Mouse (Mus musculus) thymus, adult 2 months (tissue): ENCODE data around the gene Pik3r6.

Experiments
- CTCF ChIP-seq: fragments of 200-500 bp; IDR thresholded peaks from 2 replicates; pipeline ENCODE4 v1.5.1; 2012; ENCODE audit warnings: mild to moderate bottlenecking, control low read depth, low read length, moderate library complexity, borderline replicate concordance; ENCODE audit not compliant: control insufficient read depth, poor library complexity, insufficient read depth; ENCODE audit errors: extremely low read depth
- POLR2A ChIP-seq: fragments of 200-500 bp; IDR thresholded peaks from 2 replicates; pipeline ENCODE4 v1.6.1; 2012; ENCODE audit warnings: mild to moderate bottlenecking, low read length, control low read depth, moderate library complexity; ENCODE audit not compliant: control insufficient read depth, poor library complexity, insufficient read depth; ENCODE audit errors: extremely low read depth

DNA sequence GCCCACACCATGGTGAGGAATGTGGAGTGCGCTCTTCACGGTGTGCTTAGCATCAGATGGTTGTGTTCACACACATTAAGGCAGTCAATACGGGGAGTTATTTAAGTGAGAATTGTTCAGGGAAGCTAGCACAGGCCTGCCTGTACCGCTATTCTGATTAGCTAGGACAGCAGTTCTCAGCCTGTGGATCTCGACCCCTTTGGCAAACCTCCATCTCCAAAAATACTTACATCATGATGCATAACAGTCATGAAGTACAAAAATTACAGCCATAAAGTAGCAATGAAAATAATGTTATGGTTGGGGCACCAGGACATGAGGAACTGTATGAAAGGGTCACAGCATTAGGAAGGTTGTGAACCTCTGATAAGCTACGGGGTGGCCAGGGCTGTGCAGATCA, 25.2 kb upstream of the Pik3r6 start:
- no peak for TF ChIP-seq CTCF
- TF ChIP-seq POLR2A: no peak
